Mouse (Mus musculus): ENCODE measurements around the gene Usp7. TPM values are rescaled to one million over a fixed set of nuclear protein-coding genes. Genes with fewer than 3 reads are reported as not detected.

The Usp7 gene
- polyA plus RNA-seq, 1 experiment = not detected

DNA sequence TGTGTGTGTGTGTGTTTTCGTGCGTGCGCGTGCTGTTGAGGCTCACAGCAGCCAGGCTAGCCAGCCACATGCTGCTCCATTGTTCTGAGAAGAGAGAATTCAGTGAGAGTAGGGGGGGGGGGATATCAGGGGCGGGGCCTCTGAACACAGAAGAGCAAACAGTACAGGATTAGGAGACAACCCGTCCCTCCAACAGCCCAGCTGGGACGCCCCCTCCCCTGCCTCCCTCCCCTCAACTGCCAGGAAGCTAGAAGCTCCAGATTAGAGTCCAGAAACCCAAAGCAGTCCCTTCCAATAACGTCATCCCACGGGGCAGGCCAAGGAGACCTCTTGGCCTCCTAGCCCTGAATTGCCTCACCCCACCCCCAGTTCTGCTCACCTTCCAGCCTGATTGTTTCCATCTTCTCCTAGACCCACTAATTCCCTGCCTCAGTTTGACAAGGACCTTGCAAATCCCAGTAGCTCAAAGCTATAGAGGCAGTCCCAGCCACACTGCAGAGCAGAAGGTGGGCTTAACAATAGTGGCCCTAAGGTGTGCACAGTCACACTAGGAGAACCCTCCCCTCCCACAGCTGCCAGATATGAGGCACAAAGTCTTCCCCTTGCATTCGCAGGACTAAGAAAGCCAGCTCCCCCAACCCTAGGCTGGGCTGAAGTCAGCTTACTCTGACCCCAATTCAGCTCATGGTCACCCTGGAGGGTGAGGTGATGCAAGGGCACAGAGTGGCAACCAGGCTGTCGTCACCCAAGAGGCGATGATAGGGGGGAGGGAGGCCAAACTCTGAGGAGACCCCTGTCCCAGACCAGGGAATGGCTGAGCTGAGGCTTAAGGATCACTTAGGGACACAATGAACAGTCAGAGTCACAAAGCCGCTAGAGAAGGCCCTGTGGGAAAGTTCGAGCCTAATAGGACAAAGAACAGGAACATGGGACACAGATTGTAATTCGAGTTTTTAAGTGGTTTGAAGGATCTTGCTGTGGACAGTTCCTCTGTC lies 121.8 kb downstream of the Usp7 start:
- Histone ChIP-seq H3K4me3 (ENCODE audit: insufficient read depth, low read depth, low read length) (no peak overlapping the region), H3K4me1 (ENCODE audit: control insufficient read depth, insufficient read depth, low read length) (peaks cover 29% of the 10 kb centered on the region), H3K27ac (ENCODE audit: insufficient read depth, low read depth, low read length) (no peak overlapping the region)
- TF ChIP-seq CTCF (IDR thresholded peaks at IDR 0.05; ENCODE audit: insufficient read depth, low read depth, low read length) (no peak), POLR2A (IDR thresholded peaks at IDR 0.05; ENCODE audit: insufficient read depth, low read depth, low read length) (no peak)
- WGBS = 19% methylated on average over 15 of the region's 15 CpGs

DNA sequence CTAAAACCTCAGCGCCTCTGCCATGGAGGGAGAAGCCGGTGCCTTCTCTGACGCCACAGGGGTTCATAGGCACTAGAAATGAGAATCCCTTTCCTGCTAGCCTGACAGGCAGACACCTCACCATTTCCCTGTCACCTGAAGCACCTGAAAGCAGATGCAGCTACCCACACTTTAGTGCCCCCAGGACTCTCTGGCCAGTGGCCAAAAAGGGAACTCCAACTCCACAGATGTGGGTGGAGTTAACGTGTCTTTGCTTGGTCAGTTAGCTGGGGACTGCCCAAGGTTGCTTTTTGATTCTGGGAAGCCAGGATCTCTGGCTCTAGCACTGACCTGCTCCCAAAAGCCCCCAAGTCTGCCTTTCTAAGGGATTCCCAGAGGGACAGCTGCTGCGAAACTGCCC lies 122.7 kb downstream of the Usp7 start:
- Histone ChIP-seq H3K4me3 (ENCODE audit: insufficient read depth, low read depth, low read length) (no peak overlapping the region), H3K4me1 (ENCODE audit: control insufficient read depth, insufficient read depth, low read length) (peaks cover 29% of the 10 kb centered on the region), H3K27ac (ENCODE audit: insufficient read depth, low read depth, low read length) (no peak overlapping the region)
- TF ChIP-seq POLR2A (IDR thresholded peaks at IDR 0.05; ENCODE audit: insufficient read depth, low read depth, low read length) (no peak), CTCF (IDR thresholded peaks at IDR 0.05; ENCODE audit: insufficient read depth, low read depth, low read length) (no peak)
- WGBS = 73% methylated on average over 5 of the region's 5 CpGs

DNA sequence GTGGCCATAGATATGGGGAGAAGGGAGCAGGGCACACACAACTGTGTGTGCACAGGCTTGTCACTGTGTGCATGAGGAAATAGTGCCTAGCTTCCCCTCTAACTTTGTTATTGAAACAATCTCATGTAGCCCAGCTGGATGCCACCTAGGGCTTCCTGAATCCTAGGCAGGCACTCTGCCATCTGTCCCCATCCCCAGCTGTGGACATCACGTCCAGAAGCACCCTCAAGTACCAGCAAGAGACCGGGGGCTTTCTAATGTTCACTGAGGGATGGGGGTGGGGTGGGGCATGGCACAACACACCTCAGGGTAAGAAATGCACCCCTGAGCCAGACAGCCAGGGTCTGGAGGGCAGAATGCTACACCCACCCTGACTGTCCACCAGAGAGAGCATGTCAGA lies 123.7 kb downstream of the Usp7 start:
- Histone ChIP-seq H3K4me1 (ENCODE audit: control insufficient read depth, insufficient read depth, low read length) (peaks cover 26% of the 10 kb centered on the region), H3K4me3 (ENCODE audit: insufficient read depth, low read depth, low read length) (no peak overlapping the region), H3K27ac (ENCODE audit: insufficient read depth, low read depth, low read length) (no peak overlapping the region)
- TF ChIP-seq POLR2A (IDR thresholded peaks at IDR 0.05; ENCODE audit: insufficient read depth, low read depth, low read length) = no peak
- no peak for TF ChIP-seq CTCF (IDR thresholded peaks at IDR 0.05; ENCODE audit: insufficient read depth, low read depth, low read length)
- 78% methylated on average over 2 of the region's 2 CpGs for WGBS

DNA sequence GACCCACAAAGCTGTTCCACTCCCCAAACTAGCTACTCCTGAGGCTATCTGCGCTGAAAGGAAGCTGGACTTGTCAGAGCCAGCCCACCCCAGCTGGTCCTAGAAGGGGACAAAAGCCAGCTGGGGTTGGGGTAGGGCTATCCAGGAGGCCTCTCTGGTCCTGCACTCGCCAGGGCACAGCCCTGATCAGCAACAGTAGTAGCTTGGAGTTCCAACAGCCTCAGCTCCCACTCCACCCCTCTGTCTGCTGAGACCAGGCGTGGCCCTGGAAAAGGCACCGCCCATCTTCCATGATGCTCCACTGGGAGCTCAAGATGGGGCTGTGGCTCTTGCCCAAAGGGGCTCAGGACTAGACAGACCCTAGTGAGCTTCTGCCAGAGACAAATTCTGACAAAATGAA lies 124.3 kb downstream of the Usp7 start:
- no peak overlapping the region for H3K4me3 ChIP-seq (ENCODE audit: insufficient read depth, low read depth, low read length)
- no peak for TF ChIP-seq CTCF (IDR thresholded peaks at IDR 0.05; ENCODE audit: insufficient read depth, low read depth, low read length)
- no peak for TF ChIP-seq POLR2A (IDR thresholded peaks at IDR 0.05; ENCODE audit: insufficient read depth, low read depth, low read length)
- peaks cover 26% of the 10 kb centered on the region for H3K4me1 ChIP-seq (ENCODE audit: control insufficient read depth, insufficient read depth, low read length)
- WGBS = 79% methylated on average over 4 of the region's 4 CpGs
- no peak overlapping the region for H3K27ac ChIP-seq (ENCODE audit: insufficient read depth, low read depth, low read length)

DNA sequence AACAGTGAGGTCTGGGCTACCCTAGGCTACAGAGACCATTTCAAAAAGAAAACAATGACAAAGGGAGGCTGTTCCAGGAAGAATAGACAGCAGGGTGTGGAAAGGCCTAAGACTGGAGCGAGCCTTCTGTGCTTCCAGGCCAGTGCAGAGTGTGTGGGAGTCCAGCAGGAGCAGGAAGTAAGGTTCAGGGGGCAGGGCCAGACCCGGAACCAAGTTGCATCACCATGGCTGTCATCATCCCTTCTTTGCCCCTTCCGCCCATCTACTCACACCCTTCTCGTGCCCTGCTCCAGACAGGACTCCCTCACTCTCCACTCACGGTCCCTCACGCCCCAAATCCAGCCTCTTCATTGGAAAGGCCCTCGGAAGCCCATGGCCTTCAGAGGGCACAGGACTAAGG lies 124.8 kb downstream of the Usp7 start:
- no peak for TF ChIP-seq CTCF (IDR thresholded peaks at IDR 0.05; ENCODE audit: insufficient read depth, low read depth, low read length)
- no peak for TF ChIP-seq POLR2A (IDR thresholded peaks at IDR 0.05; ENCODE audit: insufficient read depth, low read depth, low read length)
- WGBS = 88% methylated on average over 7 of the region's 7 CpGs
- H3K4me3 ChIP-seq (ENCODE audit: insufficient read depth, low read depth, low read length) = no peak overlapping the region
- H3K4me1 ChIP-seq (ENCODE audit: control insufficient read depth, insufficient read depth, low read length) = peaks cover 26% of the 10 kb centered on the region
- H3K27ac ChIP-seq (ENCODE audit: insufficient read depth, low read depth, low read length) = no peak overlapping the region

DNA sequence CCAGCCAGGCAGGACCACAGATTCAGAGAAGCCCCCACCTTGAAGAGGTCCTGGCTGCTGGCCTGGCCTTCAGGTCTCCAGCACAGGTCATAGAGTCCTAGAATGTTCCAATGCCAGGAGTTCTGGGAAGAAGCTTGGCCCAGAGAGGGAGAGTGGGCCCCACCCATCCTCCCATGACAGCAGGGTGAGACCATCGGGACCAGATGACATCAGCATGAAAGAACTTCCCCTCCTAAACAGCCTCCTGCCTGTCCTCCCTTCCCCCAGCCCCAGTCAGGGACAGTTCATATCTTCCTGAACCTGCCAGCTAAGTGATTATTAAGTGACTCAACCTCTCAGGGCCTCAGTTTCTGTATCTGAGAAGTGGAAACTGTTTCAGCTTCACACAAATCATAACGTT lies 125.7 kb downstream of the Usp7 start:
- Histone ChIP-seq H3K4me3 (ENCODE audit: insufficient read depth, low read depth, low read length) (no peak overlapping the region), H3K27ac (ENCODE audit: insufficient read depth, low read depth, low read length) (no peak overlapping the region), H3K4me1 (ENCODE audit: control insufficient read depth, insufficient read depth, low read length) (peaks cover 21% of the 10 kb centered on the region)
- WGBS = 52% methylated on average over 2 of the region's 2 CpGs
- TF ChIP-seq CTCF (IDR thresholded peaks at IDR 0.05; ENCODE audit: insufficient read depth, low read depth, low read length) (no peak), POLR2A (IDR thresholded peaks at IDR 0.05; ENCODE audit: insufficient read depth, low read depth, low read length) (no peak)

DNA sequence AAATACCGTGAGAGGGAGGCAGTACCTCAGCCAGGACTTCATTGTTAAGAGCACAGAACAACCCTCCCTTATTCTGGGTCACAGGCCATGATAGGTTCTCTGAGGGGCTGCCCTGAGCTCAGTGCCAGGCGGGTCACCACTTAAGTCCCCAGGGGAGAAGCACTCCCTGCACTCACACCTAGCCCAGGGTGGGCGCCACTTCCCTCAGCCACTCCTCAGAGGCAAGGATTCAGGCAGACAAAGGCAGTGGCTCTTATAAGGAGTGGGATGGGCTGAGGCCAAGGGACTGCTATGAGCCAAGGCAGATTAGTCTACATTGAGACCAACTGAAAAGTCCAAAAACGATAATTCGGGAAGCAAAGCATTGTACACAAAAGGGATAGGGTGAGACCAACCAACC lies 126.7 kb downstream of the Usp7 start:
- peaks cover 19% of the 10 kb centered on the region for H3K4me1 ChIP-seq (ENCODE audit: control insufficient read depth, insufficient read depth, low read length)
- TF ChIP-seq POLR2A (IDR thresholded peaks at IDR 0.05; ENCODE audit: insufficient read depth, low read depth, low read length) (no peak), CTCF (IDR thresholded peaks at IDR 0.05; ENCODE audit: insufficient read depth, low read depth, low read length) (no peak)
- WGBS = 71% methylated on average over 5 of the region's 5 CpGs
- H3K4me3 ChIP-seq (ENCODE audit: insufficient read depth, low read depth, low read length) = no peak overlapping the region
- no peak overlapping the region for H3K27ac ChIP-seq (ENCODE audit: insufficient read depth, low read depth, low read length)

DNA sequence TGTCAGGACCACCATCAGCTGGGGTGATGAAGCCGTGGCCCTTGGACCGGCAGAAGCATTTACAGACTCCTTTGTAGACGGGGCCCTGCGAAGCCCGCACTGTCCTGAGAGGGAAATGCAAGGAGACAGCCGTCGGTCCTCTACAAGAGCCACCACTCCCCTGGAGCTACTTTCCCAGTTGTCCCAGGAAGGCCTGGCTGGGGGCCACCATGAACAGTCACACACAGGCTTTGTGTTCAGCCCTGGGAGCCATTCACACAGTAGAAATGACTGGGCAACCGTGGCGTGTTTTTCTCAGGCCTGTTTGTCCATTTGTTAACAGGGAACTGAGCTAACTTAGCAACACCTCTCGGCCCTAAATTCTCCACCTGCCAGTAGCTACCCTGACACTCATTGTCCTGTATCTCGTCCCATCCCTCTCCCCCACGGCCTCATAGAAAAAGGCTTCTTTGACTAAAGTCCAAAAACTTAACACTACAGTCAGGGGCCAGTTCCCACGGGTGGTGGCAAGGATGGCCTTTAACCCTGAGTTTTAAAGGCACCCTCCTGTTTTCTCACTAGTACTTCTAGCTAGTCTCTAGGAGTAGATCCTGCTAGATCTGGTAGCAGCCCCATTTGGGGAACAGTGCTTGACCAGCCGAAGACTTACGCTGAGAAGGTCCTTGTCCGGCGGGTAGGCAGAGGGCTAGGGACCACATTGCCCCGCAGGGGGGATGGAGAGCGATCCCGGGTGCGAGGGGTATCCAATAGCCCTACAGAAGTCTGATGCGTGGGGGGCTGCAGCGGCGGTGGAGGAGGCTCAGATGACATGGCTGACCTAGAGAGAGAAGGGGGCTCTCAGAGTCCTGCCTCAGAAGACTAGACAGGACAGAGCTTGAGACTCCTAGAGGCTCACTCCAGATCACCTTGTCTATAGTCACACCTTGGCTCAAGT lies 128.2 kb downstream of the Usp7 start:
- Histone ChIP-seq H3K4me1 (ENCODE audit: control insufficient read depth, insufficient read depth, low read length) (peaks cover 11% of the 10 kb centered on the region), H3K4me3 (ENCODE audit: insufficient read depth, low read depth, low read length) (no peak overlapping the region), H3K27ac (ENCODE audit: insufficient read depth, low read depth, low read length) (no peak overlapping the region)
- 68% methylated on average over 24 of the region's 24 CpGs for WGBS
- no peak for TF ChIP-seq POLR2A (IDR thresholded peaks at IDR 0.05; ENCODE audit: insufficient read depth, low read depth, low read length)
- no peak for TF ChIP-seq CTCF (IDR thresholded peaks at IDR 0.05; ENCODE audit: insufficient read depth, low read depth, low read length)
